Mouse (Mus musculus): ENCODE measurements around the gene Tspan4. TPM values are rescaled to one million over a fixed set of nuclear protein-coding genes. Genes with fewer than 3 reads are reported as not detected.

The Tspan4 gene
- polyA plus RNA-seq, 1 experiment from 2014 or later: 91.2 TPM

DNA sequence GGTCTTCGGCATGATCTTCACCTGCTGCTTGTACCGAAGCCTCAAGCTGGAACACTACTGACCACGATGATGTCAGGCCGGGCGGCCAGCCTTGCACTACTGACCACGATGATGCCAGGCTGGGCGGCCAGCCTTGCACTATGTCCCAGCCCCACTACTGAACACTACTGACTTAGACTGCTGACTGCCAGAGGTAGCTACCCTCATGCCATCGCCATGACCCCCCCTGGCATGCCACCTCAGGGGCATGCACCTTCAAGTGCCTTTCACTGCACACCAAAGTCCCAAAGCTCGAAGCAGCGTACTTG, 4.4 kb upstream of the Tspan4 start:
- no peak for ATAC-seq (ENCODE audit: low read depth)
- no peak overlapping the region for H3K4me3 ChIP-seq (ENCODE audit: low read length)
- no peak overlapping the region for H3K9ac ChIP-seq (ENCODE audit: low read length)
- H3K27me3 ChIP-seq (ENCODE audit: control insufficient read depth, insufficient read depth, low read depth, low read length): 0 out of 2 replicates have a peak, but pooled peaks cover under 1% of the 10 kb centered on the region
- no peak overlapping the region for H3K4me2 ChIP-seq (ENCODE audit: low read depth, low read length)
- 87% methylated on average over 10 of the region's 10 CpGs for WGBS
- peaks cover 26% of the 10 kb centered on the region for H3K36me3 ChIP-seq (ENCODE audit: control insufficient read depth, insufficient read depth, low read length)
- no peaks in the 10 kb centered on the region for H3K9me3 ChIP-seq (ENCODE audit: control insufficient read depth, low read length)
- peaks cover 41% of the 10 kb centered on the region for H3K4me1 ChIP-seq (replicated peaks; ENCODE audit: control insufficient read depth, insufficient read depth, low read length)
- no peak overlapping the region for H3K27ac ChIP-seq (ENCODE audit: low read length)

DNA sequence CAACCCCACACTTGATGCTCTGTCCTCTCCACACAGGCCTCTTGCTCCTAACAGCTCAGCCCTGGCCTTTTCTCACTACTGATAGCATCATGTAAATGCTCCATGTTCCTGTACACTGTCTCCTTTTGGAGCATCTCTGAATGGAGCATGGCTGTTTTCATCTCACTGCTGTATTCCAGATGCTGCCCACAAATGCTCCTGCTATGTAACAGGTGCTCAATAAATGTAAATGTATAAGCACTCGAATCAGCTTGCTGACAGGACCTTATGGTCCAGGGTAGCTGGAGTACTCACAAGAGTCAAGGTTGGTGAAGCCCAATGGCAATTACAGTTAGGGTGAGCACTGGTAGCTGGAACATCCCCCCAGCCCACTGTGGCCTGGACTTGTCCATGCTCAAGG, 3.8 kb upstream of the Tspan4 start:
- H3K4me3 ChIP-seq (ENCODE audit: low read length): no peak overlapping the region
- H3K4me2 ChIP-seq (ENCODE audit: low read depth, low read length): no peak overlapping the region
- H3K36me3 ChIP-seq (ENCODE audit: control insufficient read depth, insufficient read depth, low read length): peaks cover 26% of the 10 kb centered on the region
- H3K9ac ChIP-seq (ENCODE audit: low read length): no peak overlapping the region
- no peak overlapping the region for H3K27ac ChIP-seq (ENCODE audit: low read length)
- no peaks in the 10 kb centered on the region for H3K27me3 ChIP-seq (ENCODE audit: control insufficient read depth, insufficient read depth, low read depth, low read length)
- ATAC-seq (ENCODE audit: low read depth): no peak
- H3K4me1 ChIP-seq (replicated peaks; ENCODE audit: control insufficient read depth, insufficient read depth, low read length): peaks cover 45% of the 10 kb centered on the region
- H3K9me3 ChIP-seq (ENCODE audit: control insufficient read depth, low read length): no peaks in the 10 kb centered on the region
- WGBS: 90% methylated on average over 1 of the region's 1 CpGs

- Histone ChIP-seq H3K27ac (ENCODE audit: low read length) (no peak overlapping the region), H3K9ac (ENCODE audit: low read length) (no peak overlapping the region), H3K9me3 (ENCODE audit: control insufficient read depth, low read length) (no peaks in the 10 kb centered on the region), H3K27me3 (ENCODE audit: control insufficient read depth, insufficient read depth, low read depth, low read length) (no peaks in the 10 kb centered on the region), H3K36me3 (ENCODE audit: control insufficient read depth, insufficient read depth, low read length) (peaks cover 26% of the 10 kb centered on the region), H3K4me2 (ENCODE audit: low read depth, low read length) (no peak overlapping the region), H3K4me3 (ENCODE audit: low read length) (no peak overlapping the region), H3K4me1 (replicated peaks; ENCODE audit: control insufficient read depth, insufficient read depth, low read length) (peaks cover 44% of the 10 kb centered on the region)
- no peak for ATAC-seq (ENCODE audit: low read depth)
- 73% methylated on average over 6 of the region's 6 CpGs for WGBS
Observed at GRCm38 (mm10) chr7:141472226-141472625, 2.8 kb upstream of the Tspan4 start.

DNA sequence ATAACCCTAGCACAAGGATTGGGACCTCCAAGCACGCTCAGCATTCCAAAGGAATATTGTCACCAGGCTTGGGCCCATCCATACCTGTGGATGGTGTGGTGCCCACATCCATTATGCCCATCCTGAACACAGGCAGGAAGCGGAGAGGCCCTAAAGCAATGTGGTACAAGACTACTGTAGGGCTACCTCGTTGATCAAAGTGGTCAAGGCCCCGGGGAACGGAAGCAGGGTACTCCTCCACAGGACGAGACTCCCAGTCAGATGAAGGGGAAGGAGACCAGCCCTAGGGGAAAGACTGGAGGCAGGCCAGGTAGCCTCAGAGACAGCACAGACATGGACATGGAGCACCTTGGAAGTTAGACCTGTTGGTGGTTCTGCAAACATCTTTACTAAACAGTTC, 2.3 kb upstream of the Tspan4 start:
- Histone ChIP-seq H3K4me2 (ENCODE audit: low read depth, low read length) (no peak overlapping the region), H3K36me3 (ENCODE audit: control insufficient read depth, insufficient read depth, low read length) (peaks cover 26% of the 10 kb centered on the region), H3K4me1 (replicated peaks; ENCODE audit: control insufficient read depth, insufficient read depth, low read length) (peaks cover 50% of the 10 kb centered on the region), H3K9ac (ENCODE audit: low read length) (no peak overlapping the region), H3K27ac (ENCODE audit: low read length) (no peak overlapping the region), H3K9me3 (ENCODE audit: control insufficient read depth, low read length) (no peaks in the 10 kb centered on the region), H3K27me3 (ENCODE audit: control insufficient read depth, insufficient read depth, low read depth, low read length) (no peaks in the 10 kb centered on the region), H3K4me3 (ENCODE audit: low read length) (no peak overlapping the region)
- 80% methylated on average over 6 of the region's 6 CpGs for WGBS
- no peak for ATAC-seq (ENCODE audit: low read depth)

DNA sequence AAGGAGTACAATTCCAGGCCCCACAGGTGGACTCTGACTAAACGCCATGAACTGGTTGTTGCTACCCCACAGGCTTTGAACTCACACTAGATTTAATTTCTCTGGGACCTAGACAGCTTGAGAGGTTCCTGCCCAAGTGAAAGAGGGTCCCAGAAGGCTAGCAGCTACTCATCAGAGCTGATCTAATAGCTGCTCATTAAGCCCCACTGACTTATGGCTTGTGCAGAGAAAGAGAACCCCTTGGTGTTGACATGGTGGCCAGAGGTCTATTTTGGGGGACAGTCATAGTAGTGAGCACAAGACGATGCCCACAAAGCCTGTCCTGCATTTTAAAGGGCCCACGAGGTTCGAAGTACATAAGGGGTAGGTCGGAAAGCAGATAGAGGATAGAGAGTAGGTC, 880 bp upstream of the Tspan4 start:
- Histone ChIP-seq H3K27me3 (ENCODE audit: control insufficient read depth, insufficient read depth, low read depth, low read length) (no peaks in the 10 kb centered on the region), H3K27ac (ENCODE audit: low read length) (no peak overlapping the region), H3K9ac (ENCODE audit: low read length) (peak overlapping the region; percentile 92), H3K36me3 (ENCODE audit: control insufficient read depth, insufficient read depth, low read length) (peaks cover 26% of the 10 kb centered on the region), H3K4me1 (replicated peaks; ENCODE audit: control insufficient read depth, insufficient read depth, low read length) (peaks cover 46% of the 10 kb centered on the region), H3K9me3 (ENCODE audit: control insufficient read depth, low read length) (no peaks in the 10 kb centered on the region), H3K4me3 (ENCODE audit: low read length) (peak overlapping the region; percentile 86), H3K4me2 (ENCODE audit: low read depth, low read length) (peak overlapping the region; percentile 94)
- 9% methylated on average over 5 of the region's 5 CpGs for WGBS
- ATAC-seq (ENCODE audit: low read depth): no peak

- Histone ChIP-seq H3K9ac (ENCODE audit: low read length) (peak overlapping the region; percentile 92), H3K4me1 (replicated peaks; ENCODE audit: control insufficient read depth, insufficient read depth, low read length) (peaks cover 39% of the 10 kb centered on the region), H3K4me2 (ENCODE audit: low read depth, low read length) (peak overlapping the region; percentile 94), H3K36me3 (ENCODE audit: control insufficient read depth, insufficient read depth, low read length) (peaks cover 15% of the 10 kb centered on the region), H3K4me3 (ENCODE audit: low read length) (peak overlapping the region; percentile 86), H3K27ac (ENCODE audit: low read length) (peak overlapping the region; percentile 99), H3K9me3 (ENCODE audit: control insufficient read depth, low read length) (no peaks in the 10 kb centered on the region), H3K27me3 (ENCODE audit: control insufficient read depth, insufficient read depth, low read depth, low read length) (no peaks in the 10 kb centered on the region)
- under 1% methylated on average over 12 of the region's 12 CpGs for WGBS
- ATAC-seq (ENCODE audit: low read depth): peak; percentile 1; the same call in 1 of the 2 replicates
Observed at GRCm38 (mm10) chr7:141475805-141476158, 742 bp downstream of the Tspan4 start.

DNA sequence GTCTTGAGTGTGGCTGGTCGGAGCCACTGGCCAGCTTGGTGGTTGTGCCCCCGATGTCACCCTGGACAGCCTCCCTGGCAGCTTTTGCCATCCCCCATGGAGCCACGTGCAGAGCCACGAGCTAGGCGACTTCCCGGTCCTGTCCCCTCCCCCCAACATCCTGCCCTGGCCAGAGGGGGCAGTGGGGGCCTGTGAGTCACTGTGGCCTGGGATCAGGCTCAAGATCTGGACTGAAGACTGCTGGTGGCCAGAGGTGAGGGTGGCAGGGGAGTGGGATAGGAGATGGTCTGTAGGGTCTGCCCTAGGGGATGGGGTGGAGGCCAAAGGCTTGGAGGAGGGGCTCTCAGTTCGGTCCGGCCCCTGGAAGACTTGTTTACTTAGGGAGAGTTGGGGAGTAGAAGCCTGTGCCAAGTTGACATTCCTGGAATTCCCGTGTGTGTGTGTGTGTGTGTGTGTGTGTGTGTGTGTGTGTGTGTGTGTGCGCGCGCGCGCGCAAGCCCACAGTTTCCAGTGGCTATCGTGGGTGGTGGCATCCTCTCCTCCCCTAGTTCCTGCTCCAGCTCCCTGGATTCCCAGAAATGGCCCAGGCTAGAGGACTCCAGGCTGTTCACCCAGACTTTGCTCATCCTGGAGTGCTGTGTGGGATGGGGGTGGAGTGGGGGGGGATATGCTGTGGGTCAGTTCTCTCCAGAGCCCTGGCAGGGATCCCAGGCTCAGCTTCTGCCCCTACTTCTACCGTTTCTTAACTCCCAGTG, 1.4 kb downstream of the Tspan4 start:
- H3K4me2 ChIP-seq (ENCODE audit: low read depth, low read length): peak overlapping the region; percentile 94
- no peaks in the 10 kb centered on the region for H3K9me3 ChIP-seq (ENCODE audit: control insufficient read depth, low read length)
- peak; percentile 83 for ATAC-seq (ENCODE audit: low read depth)
- H3K27me3 ChIP-seq (ENCODE audit: control insufficient read depth, insufficient read depth, low read depth, low read length): no peaks in the 10 kb centered on the region
- WGBS: 0% methylated on average over 17 of the region's 17 CpGs
- H3K36me3 ChIP-seq (ENCODE audit: control insufficient read depth, insufficient read depth, low read length): peaks cover 9% of the 10 kb centered on the region
- peaks cover 45% of the 10 kb centered on the region for H3K4me1 ChIP-seq (replicated peaks; ENCODE audit: control insufficient read depth, insufficient read depth, low read length)
- H3K9ac ChIP-seq (ENCODE audit: low read length): peak overlapping the region; percentile 92
- peak overlapping the region; percentile 86 for H3K4me3 ChIP-seq (ENCODE audit: low read length)
- H3K27ac ChIP-seq (ENCODE audit: low read length): peak overlapping the region; percentile 99

GRCm38 (mm10) chr7:141476981-141477370, 1.9 kb downstream of the Tspan4 start:
- Histone ChIP-seq H3K27me3 (ENCODE audit: control insufficient read depth, insufficient read depth, low read depth, low read length) (no peaks in the 10 kb centered on the region), H3K27ac (ENCODE audit: low read length) (peak overlapping the region; percentile 99), H3K4me2 (ENCODE audit: low read depth, low read length) (peak overlapping the region; percentile 94), H3K9ac (ENCODE audit: low read length) (peak overlapping the region; percentile 61), H3K36me3 (ENCODE audit: control insufficient read depth, insufficient read depth, low read length) (peaks cover 6% of the 10 kb centered on the region), H3K4me3 (ENCODE audit: low read length) (peak overlapping the region; percentile 86), H3K9me3 (ENCODE audit: control insufficient read depth, low read length) (no peaks in the 10 kb centered on the region), H3K4me1 (replicated peaks; ENCODE audit: control insufficient read depth, insufficient read depth, low read length) (peaks cover 50% of the 10 kb centered on the region)
- WGBS: 0% methylated on average over 7 of the region's 7 CpGs
- peak; percentile 4; the same call in 1 of the 2 replicates for ATAC-seq (ENCODE audit: low read depth)

GRCm38 (mm10) chr7:141477578-141478269, 2.7 kb downstream of the Tspan4 start:
- 22% methylated on average over 4 of the region's 4 CpGs for WGBS
- no peak for ATAC-seq (ENCODE audit: low read depth)
- Histone ChIP-seq H3K4me2 (ENCODE audit: low read depth, low read length) (peak overlapping the region; percentile 94), H3K9ac (ENCODE audit: low read length) (peak overlapping the region; percentile 61), H3K9me3 (ENCODE audit: control insufficient read depth, low read length) (no peaks in the 10 kb centered on the region), H3K4me3 (ENCODE audit: low read length) (no peak overlapping the region), H3K36me3 (ENCODE audit: control insufficient read depth, insufficient read depth, low read length) (no peaks in the 10 kb centered on the region), H3K4me1 (replicated peaks; ENCODE audit: control insufficient read depth, insufficient read depth, low read length) (peaks cover 56% of the 10 kb centered on the region), H3K27ac (ENCODE audit: low read length) (peak overlapping the region; percentile 99), H3K27me3 (ENCODE audit: control insufficient read depth, insufficient read depth, low read depth, low read length) (peaks cover 3% of the 10 kb centered on the region)
